Mouse (Mus musculus): ENCODE results near the gene Eid1. TPM values are rescaled to one million over a fixed set of nuclear protein-coding genes. Genes with fewer than 3 reads are reported as not detected.
A peak's percentile ranks its signal among the peaks of the same experiment; 100 is the strongest.

Gene Eid1
- polyA plus RNA-seq, 1 experiment = not detected

- 83% methylated on average over 5 of the region's 5 CpGs for WGBS
- Histone ChIP-seq H3K27ac (ENCODE audit: insufficient read depth, low read depth, low read length) (no peak overlapping the region), H3K4me3 (ENCODE audit: insufficient read depth, low read depth, low read length) (no peak overlapping the region), H3K4me1 (ENCODE audit: control insufficient read depth, insufficient read depth, low read length) (no peaks in the 10 kb centered on the region)
- TF ChIP-seq POLR2A (IDR thresholded peaks at IDR 0.05; ENCODE audit: insufficient read depth, low read depth, low read length) = no peak
- TF ChIP-seq CTCF (IDR thresholded peaks at IDR 0.05; ENCODE audit: insufficient read depth, low read depth, low read length) = no peak
Measured at GRCm38 (mm10) chr2:125665213-125665612, 7.7 kb upstream of the Eid1 start.

- no peak overlapping the region for H3K4me3 ChIP-seq (ENCODE audit: insufficient read depth, low read depth, low read length)
- TF ChIP-seq POLR2A (IDR thresholded peaks at IDR 0.05; ENCODE audit: insufficient read depth, low read depth, low read length) (no peak), CTCF (IDR thresholded peaks at IDR 0.05; ENCODE audit: insufficient read depth, low read depth, low read length) (no peak)
- 94% methylated on average over 4 of the region's 4 CpGs for WGBS
- H3K27ac ChIP-seq (ENCODE audit: insufficient read depth, low read depth, low read length) = no peak overlapping the region
- no peaks in the 10 kb centered on the region for H3K4me1 ChIP-seq (ENCODE audit: control insufficient read depth, insufficient read depth, low read length)
Measured at GRCm38 (mm10) chr2:125665909-125666308, 7.0 kb upstream of the Eid1 start.

GRCm38 (mm10) chr2:125666668-125667067, 6.2 kb upstream of the Eid1 start:
- no peaks in the 10 kb centered on the region for H3K4me1 ChIP-seq (ENCODE audit: control insufficient read depth, insufficient read depth, low read length)
- WGBS = 86% methylated on average over 4 of the region's 4 CpGs
- TF ChIP-seq POLR2A (IDR thresholded peaks at IDR 0.05; ENCODE audit: insufficient read depth, low read depth, low read length) (no peak), CTCF (IDR thresholded peaks at IDR 0.05; ENCODE audit: insufficient read depth, low read depth, low read length) (no peak)
- H3K4me3 ChIP-seq (ENCODE audit: insufficient read depth, low read depth, low read length) = no peak overlapping the region
- H3K27ac ChIP-seq (ENCODE audit: insufficient read depth, low read depth, low read length) = no peak overlapping the region

GRCm38 (mm10) chr2:125667184-125667583, 5.7 kb upstream of the Eid1 start:
- Histone ChIP-seq H3K4me1 (ENCODE audit: control insufficient read depth, insufficient read depth, low read length) (no peaks in the 10 kb centered on the region), H3K27ac (ENCODE audit: insufficient read depth, low read depth, low read length) (no peak overlapping the region), H3K4me3 (ENCODE audit: insufficient read depth, low read depth, low read length) (no peak overlapping the region)
- 76% methylated on average over 5 of the region's 5 CpGs for WGBS
- TF ChIP-seq CTCF (IDR thresholded peaks at IDR 0.05; ENCODE audit: insufficient read depth, low read depth, low read length) = no peak
- no peak for TF ChIP-seq POLR2A (IDR thresholded peaks at IDR 0.05; ENCODE audit: insufficient read depth, low read depth, low read length)

- no peak overlapping the region for H3K4me3 ChIP-seq (ENCODE audit: insufficient read depth, low read depth, low read length)
- H3K27ac ChIP-seq (ENCODE audit: insufficient read depth, low read depth, low read length) = no peak overlapping the region
- H3K4me1 ChIP-seq (ENCODE audit: control insufficient read depth, insufficient read depth, low read length) = no peaks in the 10 kb centered on the region
- WGBS = 90% methylated on average over 7 of the region's 7 CpGs
- TF ChIP-seq POLR2A (IDR thresholded peaks at IDR 0.05; ENCODE audit: insufficient read depth, low read depth, low read length) (no peak), CTCF (IDR thresholded peaks at IDR 0.05; ENCODE audit: insufficient read depth, low read depth, low read length) (no peak)
Measured at GRCm38 (mm10) chr2:125667721-125668120, 5.2 kb upstream of the Eid1 start.

- Histone ChIP-seq H3K4me1 (ENCODE audit: control insufficient read depth, insufficient read depth, low read length) (peaks cover 2% of the 10 kb centered on the region; the same call in 1 of the 2 replicates), H3K27ac (ENCODE audit: insufficient read depth, low read depth, low read length) (no peak overlapping the region), H3K4me3 (ENCODE audit: insufficient read depth, low read depth, low read length) (no peak overlapping the region)
- 35% methylated on average over 1 of the region's 1 CpGs for WGBS
- no peak for TF ChIP-seq CTCF (IDR thresholded peaks at IDR 0.05; ENCODE audit: insufficient read depth, low read depth, low read length)
- TF ChIP-seq POLR2A (IDR thresholded peaks at IDR 0.05; ENCODE audit: insufficient read depth, low read depth, low read length) = no peak
Measured at GRCm38 (mm10) chr2:125670846-125671245, 2.0 kb upstream of the Eid1 start.

- 15% methylated on average over 13 of the region's 20 CpGs for WGBS
- H3K4me3 ChIP-seq (ENCODE audit: insufficient read depth, low read depth, low read length) = peak overlapping the region; percentile 77
- H3K27ac ChIP-seq (ENCODE audit: insufficient read depth, low read depth, low read length) = no peak overlapping the region
- peaks cover 2% of the 10 kb centered on the region; the same call in 1 of the 2 replicates for H3K4me1 ChIP-seq (ENCODE audit: control insufficient read depth, insufficient read depth, low read length)
- no peak for TF ChIP-seq CTCF (IDR thresholded peaks at IDR 0.05; ENCODE audit: insufficient read depth, low read depth, low read length)
- no peak for TF ChIP-seq POLR2A (IDR thresholded peaks at IDR 0.05; ENCODE audit: insufficient read depth, low read depth, low read length)
Measured at GRCm38 (mm10) chr2:125672568-125672956, 333 bp upstream of the Eid1 start.

- Histone ChIP-seq H3K4me1 (ENCODE audit: control insufficient read depth, insufficient read depth, low read length) (peaks cover 6% of the 10 kb centered on the region; the same call in 1 of the 2 replicates), H3K27ac (ENCODE audit: insufficient read depth, low read depth, low read length) (no peak overlapping the region), H3K4me3 (ENCODE audit: insufficient read depth, low read depth, low read length) (no peak overlapping the region)
- WGBS = 82% methylated on average over 9 of the region's 9 CpGs
- TF ChIP-seq CTCF (IDR thresholded peaks at IDR 0.05; ENCODE audit: insufficient read depth, low read depth, low read length) (no peak), POLR2A (IDR thresholded peaks at IDR 0.05; ENCODE audit: insufficient read depth, low read depth, low read length) (no peak)
Measured at GRCm38 (mm10) chr2:125681811-125682210, 8.9 kb downstream of the Eid1 start.

- TF ChIP-seq POLR2A (IDR thresholded peaks at IDR 0.05; ENCODE audit: insufficient read depth, low read depth, low read length) = no peak
- no peak for TF ChIP-seq CTCF (IDR thresholded peaks at IDR 0.05; ENCODE audit: insufficient read depth, low read depth, low read length)
- peaks cover 6% of the 10 kb centered on the region; the same call in 1 of the 2 replicates for H3K4me1 ChIP-seq (ENCODE audit: control insufficient read depth, insufficient read depth, low read length)
- no peak overlapping the region for H3K4me3 ChIP-seq (ENCODE audit: insufficient read depth, low read depth, low read length)
- no peak overlapping the region for H3K27ac ChIP-seq (ENCODE audit: insufficient read depth, low read depth, low read length)
- 84% methylated on average over 7 of the region's 7 CpGs for WGBS
Measured at GRCm38 (mm10) chr2:125683895-125684294, 11.0 kb downstream of the Eid1 start.

All from olfactory bulb, adult 2 months (tissue).